Comparison of ENCODE assay signal across 19 mouse cellular contexts in genomic region chr13:79430987-79431386, GRCm38 (mm10).
DNase-seq lines count a peak whose midpoint lies in the region; ATAC-seq and TF ChIP-seq lines count a peak whose summit lies in the region.
"Had no signal": no experiment of that assay in that cellular context is flagged by ENCODE, and none has a peak within 500 bp of the region (broad histone marks: within the 10 kb centered on the region; RNA-seq: fewer than 3 reads in every experiment).

No protein-coding gene starts in this region.

- no peak overlapping the region for H3K4me2 ChIP-seq in forebrain, postnatal 0 days (ENCODE audit: low read depth)
- H3K4me2 ChIP-seq in midbrain, postnatal 0 days (ENCODE audit: low read depth, low read length, poor library complexity, severe bottlenecking) = no peak overlapping the region
- H3K4me2 ChIP-seq: embryonic facial prominence, embryonic 15.5 days; heart, embryonic 13.5 days; hindbrain, embryonic 15.5 days; limb, embryonic 12.5 days; liver, embryonic 13.5 days; stomach, embryonic 15.5 days had no signal

- peak; percentile 42 for DNase-seq in embryo, embryonic 10.5 days (ENCODE audit: low spot score)
- DNase-seq in forebrain, postnatal 0 days = peak; percentile 12
- peak; percentile 23 for DNase-seq in midbrain, postnatal 0 days (ENCODE audit: low spot score)
- DNase-seq in heart, embryonic 10.5 days (ENCODE audit: low spot score) = no peak
- DNase-seq in gastrocnemius, postnatal 14 days = no peak
- no peak for DNase-seq in lung, postnatal 25 days (ENCODE audit: low spot score)
- DNase-seq: cerebellum, postnatal 25 days; gastrocnemius, postnatal 10 days; heart, postnatal 36 days; kidney, adult 18-20 months; kidney, postnatal 25 days; liver, embryonic 13.5 days; right cerebral cortex, postnatal 14 days had no signal

- H3K27me3 ChIP-seq in forebrain, postnatal 0 days (ENCODE audit: insufficient read depth, low read length) = no peaks in the 10 kb centered on the region
- H3K27me3 ChIP-seq in midbrain, postnatal 0 days (ENCODE audit: insufficient read depth, low read length) = no peaks in the 10 kb centered on the region
- no peaks in the 10 kb centered on the region for H3K27me3 ChIP-seq in heart, embryonic 10.5 days (ENCODE audit: insufficient read depth, poor library complexity, severe bottlenecking)
- H3K27me3 ChIP-seq: embryonic facial prominence, embryonic 15.5 days; heart, embryonic 13.5 days; hindbrain, embryonic 15.5 days; limb, embryonic 12.5 days; liver, embryonic 13.5 days; stomach, embryonic 15.5 days had no signal

- H3K27ac ChIP-seq in embryonic fibroblast, embryonic 13.5 days (ENCODE audit: insufficient read depth, low read length) = 0 out of 2 replicates have a peak overlapping the region, but pooled peaks have one; percentile 26
- no peak overlapping the region for H3K27ac ChIP-seq in forebrain, postnatal 0 days (ENCODE audit: low read depth, low read length)
- no peak overlapping the region for H3K27ac ChIP-seq in midbrain, postnatal 0 days (ENCODE audit: low read depth, low read length)
- H3K27ac ChIP-seq in heart, embryonic 10.5 days = no peak overlapping the region
- H3K27ac ChIP-seq: embryonic facial prominence, embryonic 15.5 days; heart, embryonic 13.5 days; hindbrain, embryonic 15.5 days; limb, embryonic 12.5 days; liver, embryonic 13.5 days; stomach, embryonic 15.5 days had no signal

- 7% methylated on average over 2 of the region's 2 CpGs for WGBS in forebrain, postnatal 0 days
- WGBS in midbrain, postnatal 0 days = 19% methylated on average over 2 of the region's 2 CpGs
- 28% methylated on average over 2 of the region's 2 CpGs for WGBS in heart, embryonic 10.5 days

- intact Hi-C loops in gastrocnemius, postnatal 14 days (cut with DNase I; ENCODE audit: low total_unique reads) = no loop called here

- no peak for ATAC-seq in forebrain, postnatal 0 days
- no peak for ATAC-seq in midbrain, postnatal 0 days (ENCODE audit: low FRiP score)

- H3K4me3 ChIP-seq in embryonic fibroblast, embryonic 13.5 days (ENCODE audit: insufficient read depth, low read length) = no peak overlapping the region
- no peak overlapping the region for H3K4me3 ChIP-seq in forebrain, postnatal 0 days (ENCODE audit: low read depth, low read length)
- no peak overlapping the region for H3K4me3 ChIP-seq in midbrain, postnatal 0 days (ENCODE audit: low read depth, low read length)
- no peak overlapping the region for H3K4me3 ChIP-seq in heart, embryonic 10.5 days
- H3K4me3 ChIP-seq: embryonic facial prominence, embryonic 15.5 days; heart, embryonic 13.5 days; hindbrain, embryonic 15.5 days; limb, embryonic 12.5 days; liver, embryonic 13.5 days; stomach, embryonic 15.5 days had no signal

- 0 out of 2 replicates have a peak, but pooled peaks cover 3% of the 10 kb centered on the region for H3K4me1 ChIP-seq in embryonic fibroblast, embryonic 13.5 days (ENCODE audit: control insufficient read depth, insufficient read depth, low read length)
- no peaks in the 10 kb centered on the region for H3K4me1 ChIP-seq in forebrain, postnatal 0 days (ENCODE audit: insufficient read depth)
- H3K4me1 ChIP-seq in midbrain, postnatal 0 days (ENCODE audit: insufficient read depth, low read length) = no peaks in the 10 kb centered on the region
- no peaks in the 10 kb centered on the region for H3K4me1 ChIP-seq in heart, embryonic 10.5 days
- H3K4me1 ChIP-seq: embryonic facial prominence, embryonic 15.5 days; heart, embryonic 13.5 days; limb, embryonic 12.5 days; liver, embryonic 13.5 days; stomach, embryonic 15.5 days had no signal

- no peak overlapping the region for H3K9ac ChIP-seq in forebrain, postnatal 0 days
- H3K9ac ChIP-seq in midbrain, postnatal 0 days (replicated peaks; ENCODE audit: low read length, poor library complexity, severe bottlenecking) = no peak overlapping the region
- H3K9ac ChIP-seq: embryonic facial prominence, embryonic 15.5 days; heart, embryonic 13.5 days; hindbrain, embryonic 15.5 days; limb, embryonic 12.5 days; liver, embryonic 13.5 days; stomach, embryonic 15.5 days had no signal

- no peaks in the 10 kb centered on the region for H3K9me3 ChIP-seq in forebrain, postnatal 0 days (ENCODE audit: low read length)
- no peaks in the 10 kb centered on the region for H3K9me3 ChIP-seq in midbrain, postnatal 0 days (ENCODE audit: low read length)
- no peaks in the 10 kb centered on the region for H3K9me3 ChIP-seq in heart, embryonic 10.5 days
- H3K9me3 ChIP-seq: embryonic facial prominence, embryonic 15.5 days; heart, embryonic 13.5 days; hindbrain, embryonic 15.5 days; limb, embryonic 12.5 days; liver, embryonic 13.5 days; stomach, embryonic 15.5 days had no signal

- H3K36me3 ChIP-seq in forebrain, postnatal 0 days (ENCODE audit: insufficient read depth) = no peaks in the 10 kb centered on the region
- no peaks in the 10 kb centered on the region for H3K36me3 ChIP-seq in midbrain, postnatal 0 days (ENCODE audit: insufficient read depth, low read length)
- H3K36me3 ChIP-seq in heart, embryonic 10.5 days = no peaks in the 10 kb centered on the region
- H3K36me3 ChIP-seq: embryonic facial prominence, embryonic 15.5 days; heart, embryonic 13.5 days; hindbrain, embryonic 15.5 days; limb, embryonic 12.5 days; liver, embryonic 13.5 days; stomach, embryonic 15.5 days had no signal

- TF ChIP-seq CTCF in embryonic fibroblast, embryonic 13.5 days (IDR thresholded peaks at IDR 0.05; ENCODE audit: borderline replicate concordance, insufficient read depth, low read length) = no peak
- TF ChIP-seq CTCF in forebrain, postnatal 0 days (IDR thresholded peaks at IDR 0.05; ENCODE audit: low read depth) = no peak
- TF ChIP-seq CTCF in midbrain, postnatal 0 days (IDR thresholded peaks at IDR 0.05) = no peak

- TF ChIP-seq POLR2A in embryonic fibroblast, embryonic 13.5 days (IDR thresholded peaks at IDR 0.05; ENCODE audit: low read depth, low read length) = no peak

Comparison
In these comparisons a context has a peak if more than half of its experiments do, and no peak if none do; other contexts are left out.
1. DNase-seq: peak in embryo, embryonic 10.5 days (single experiment), forebrain, postnatal 0 days (single experiment) and midbrain, postnatal 0 days (single experiment); none in heart, embryonic 10.5 days (single experiment), gastrocnemius, postnatal 14 days (single experiment) and lung, postnatal 25 days (single experiment).